Mouse (Mus musculus) intestine, embryonic 14.5 days (tissue): ENCODE results near the gene N4bp3. TPM values are rescaled to one million over a fixed set of nuclear protein-coding genes. Genes with fewer than 3 reads are reported as not detected.

Experiments used
- ATAC-seq: fragments of 200-750 bp; cut with Nextera tagmentation; replicated peaks from 2 replicates; pipeline ENCODE4 v1.8.0; 2017; ENCODE audit warnings: low read depth, moderate number of reproducible peaks, moderate TSS enrichment, moderate library complexity; ENCODE audit not compliant: low FRiP score, low TSS enrichment
- DNase-seq: peaks from one replicate; pipeline ENCODE4 v3.0.0-alpha.2; 2018; ENCODE audit warnings: low spot score
- H3K27ac ChIP-seq: fragments of 300-500 bp; sonication (generic); 2 replicates; pipeline ENCODE4 v1.5.1; 2014; ENCODE audit warnings: low read depth, mild to moderate bottlenecking, control low read depth
- H3K27me3 ChIP-seq: fragments of 300-500 bp; sonication (generic); replicated peaks from 2 replicates; pipeline ENCODE4 v1.6.1; 2014; ENCODE audit warnings: low read length, control low read depth; ENCODE audit not compliant: control insufficient read depth, insufficient read depth
- H3K36me3 ChIP-seq: fragments of 300-500 bp; sonication (generic); 2 replicates; pipeline ENCODE4 v1.6.1; 2014; ENCODE audit warnings: low read length, control low read depth; ENCODE audit not compliant: control insufficient read depth, insufficient read depth
- H3K4me1 ChIP-seq: fragments of 300-500 bp; sonication (generic); replicated peaks from 2 replicates; pipeline ENCODE4 v1.6.1; 2014; ENCODE audit warnings: low read length, control low read depth, mixed read lengths; ENCODE audit not compliant: control insufficient read depth, insufficient read depth
- H3K4me2 ChIP-seq: fragments of 300-500 bp; sonication (generic); 2 replicates; pipeline ENCODE4 v1.6.1; 2014; ENCODE audit warnings: low read length
- H3K4me3 ChIP-seq: fragments of 300-500 bp; sonication (generic); 2 replicates; pipeline ENCODE4 v1.5.1; 2014; ENCODE audit warnings: low read depth, low read length, control low read depth, mixed read lengths
- H3K9ac ChIP-seq: fragments of 300-500 bp; sonication (generic); 2 replicates; pipeline ENCODE4 v1.6.1; 2014; ENCODE audit warnings: mild to moderate bottlenecking, low read length
- H3K9me3 ChIP-seq: fragments of 300-500 bp; sonication (generic); 2 replicates; pipeline ENCODE4 v1.6.1; 2016; ENCODE audit warnings: low read length, control low read depth; ENCODE audit not compliant: control insufficient read depth
- WGBS: fragments of 180-500 bp; shearing (Covaris S2); extraction: QIAGEN DNeasy Blood & Tissue Kit; methylation state at CpG from one replicate; pipeline ENCODE4 v1.1.7; 2014; 5-methylcytosine and 5-hydroxymethylcytosine counted together
- polyA plus RNA-seq: library from polyadenylated mRNA; unstranded; fragments of >200 nt; fragmentation: Nextera tagmentation; extraction: Ambion mirVana; gene quantifications from 2 replicates; pipeline ENCODE4 v1.2.1, GENCODE M21; 2014

The N4bp3 gene
- polyA plus RNA-seq, 1 experiment from 2014 or later, result 17.3 TPM

DNA sequence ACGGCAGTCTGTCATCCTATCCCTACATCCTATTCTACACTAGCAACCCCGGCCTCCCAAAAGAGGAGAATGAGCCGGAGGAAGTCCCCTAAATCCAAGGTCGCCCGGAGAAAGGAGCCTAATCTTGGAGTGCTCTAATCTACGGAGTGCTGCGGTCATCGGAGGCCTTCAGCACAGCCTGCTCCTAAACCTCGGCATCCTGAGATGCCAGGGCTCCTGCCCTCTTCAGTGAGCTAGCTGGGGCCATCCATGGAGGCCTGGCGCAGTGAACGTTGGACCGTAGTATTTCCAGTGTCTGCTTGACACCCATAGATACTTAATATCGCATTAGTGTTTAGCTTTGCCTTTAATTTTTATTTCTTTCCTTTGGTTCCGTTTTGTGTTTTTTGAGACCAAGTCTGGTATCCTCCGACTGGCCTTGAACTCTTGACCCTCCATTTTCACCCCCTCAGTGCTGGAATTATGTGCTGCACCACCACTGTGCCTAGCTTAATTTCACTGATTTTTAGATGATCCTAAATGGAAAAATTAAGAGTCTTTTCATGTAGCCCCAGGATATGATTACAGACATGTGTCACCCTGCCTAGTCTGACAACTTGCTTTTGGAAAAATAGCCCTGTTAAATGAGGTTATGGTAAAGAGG lies 43.4 kb downstream of the N4bp3 start:
- H3K27me3 ChIP-seq, result no peaks in the 10 kb centered on the region

DNA sequence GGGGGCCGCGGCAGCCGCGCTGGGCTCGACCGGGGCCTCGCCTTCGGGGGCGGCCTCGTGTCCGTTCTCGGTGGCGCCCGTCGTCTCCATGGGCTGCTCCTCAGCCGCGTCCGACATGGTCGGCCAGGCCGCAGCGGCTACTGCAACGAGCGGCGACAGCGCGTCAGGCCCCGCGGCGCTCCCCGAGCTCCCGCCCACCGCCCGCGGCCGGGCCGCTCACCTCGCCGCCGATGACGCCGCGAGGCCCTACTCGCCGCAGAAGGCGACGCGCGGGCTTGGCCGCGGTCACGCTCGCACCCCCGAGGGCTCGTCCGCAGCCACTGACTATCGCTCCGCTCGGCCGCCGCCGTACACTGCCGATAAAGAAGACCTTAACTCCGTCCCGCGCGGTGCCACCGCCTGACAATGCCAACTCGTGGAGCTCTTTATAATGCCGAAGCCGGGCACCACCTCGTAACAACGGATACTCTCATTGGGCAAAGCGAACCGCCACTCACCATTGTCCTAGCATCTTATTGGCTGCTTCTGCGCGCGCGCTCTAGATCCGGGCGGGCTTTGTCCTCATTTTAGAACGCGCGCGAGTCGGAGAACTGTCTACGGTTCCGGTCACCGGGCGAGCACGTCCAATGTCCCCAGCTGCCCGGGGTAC lies 44.1 kb downstream of the N4bp3 start, which contains the start of gene Hnrnpab:
Gene Hnrnpab (minus strand): TSS at position 401 of the 649 bp plus-strand sequence.
- H3K9me3 ChIP-seq, result no peaks in the 10 kb centered on the region
- peak within 1 kb of the TSS; percentile 95 for H3K27ac ChIP-seq
- DNase-seq (peak; percentile 99), ATAC-seq (peak; percentile 90)
- H3K36me3 ChIP-seq, result peaks cover 38% of the 10 kb centered on the region
- H3K9ac ChIP-seq, result peak within 1 kb of the TSS; percentile 100
- under 1% methylated on average over 91 of the region's 91 CpGs for WGBS
- H3K27me3 ChIP-seq, result no peaks in the 10 kb centered on the region
- peaks cover 29% of the 10 kb centered on the region for H3K4me1 ChIP-seq
- H3K4me3 ChIP-seq, result peak within 1 kb of the TSS; percentile 85
- H3K4me2 ChIP-seq, result peak within 1 kb of the TSS; percentile 85

More for the DNA sequence above, 43.4 kb downstream of the N4bp3 start:
- peak; percentile 42 for ATAC-seq
- Histone ChIP-seq H3K9me3 (no peaks in the 10 kb centered on the region), H3K4me2 (peak overlapping the region; percentile 85), H3K27ac (peak overlapping the region; percentile 95), H3K4me3 (peak overlapping the region; percentile 85), H3K4me1 (peaks cover 29% of the 10 kb centered on the region), H3K9ac (peak overlapping the region; percentile 100), H3K36me3 (peaks cover 31% of the 10 kb centered on the region)
- DNase-seq, result no peak
- 7% methylated on average over 15 of the region's 15 CpGs for WGBS

DNA sequence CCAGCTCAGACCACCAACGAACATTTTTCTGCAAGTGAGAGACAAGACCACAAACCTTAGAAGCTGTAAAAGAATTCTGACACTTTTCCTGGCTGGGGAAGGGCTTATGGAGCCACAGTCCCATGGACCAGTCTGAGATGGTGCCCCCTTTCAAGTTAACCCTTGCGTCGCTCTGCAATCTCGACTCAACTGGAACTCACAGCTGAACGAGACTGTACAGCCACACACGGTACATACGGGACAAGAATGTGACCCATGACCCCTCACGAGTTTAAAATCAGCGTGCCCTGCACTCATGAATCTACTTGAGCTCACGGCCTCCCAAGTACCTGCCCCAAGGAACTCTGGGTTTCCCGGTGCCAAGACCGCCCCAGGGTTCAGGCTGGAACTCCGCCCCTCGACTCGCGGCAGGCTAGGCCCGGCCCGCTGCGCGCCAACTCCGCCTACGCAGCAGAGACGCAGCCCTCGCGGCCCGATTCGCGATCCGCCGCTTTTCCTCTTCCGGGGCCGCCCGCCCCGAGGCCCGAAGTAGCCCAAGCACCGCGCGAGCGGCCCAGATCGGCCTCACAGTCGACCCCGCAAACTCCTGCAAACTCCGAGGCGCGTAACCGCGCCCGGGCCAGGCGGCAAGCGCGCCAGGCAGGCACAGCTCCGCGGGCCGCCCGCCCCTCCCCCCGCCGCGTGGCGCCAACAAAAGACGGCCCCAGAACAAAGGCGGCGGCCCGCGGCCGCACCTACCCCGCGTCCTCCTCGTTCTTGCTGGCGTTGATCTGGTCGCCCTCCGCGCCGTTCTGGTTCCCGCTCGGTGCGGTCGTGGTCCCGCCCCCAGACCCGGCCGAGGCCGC lies 44.8 kb downstream of the N4bp3 start:
- DNase-seq (peak; percentile 86), ATAC-seq (peak; percentile 67)
- peak overlapping the region; percentile 95 for H3K27ac ChIP-seq
- peaks cover 29% of the 10 kb centered on the region for H3K4me1 ChIP-seq
- under 1% methylated on average over 80 of the region's 81 CpGs for WGBS
- H3K4me3 ChIP-seq, result peak overlapping the region; percentile 85
- peaks cover 45% of the 10 kb centered on the region for H3K36me3 ChIP-seq
- H3K9me3 ChIP-seq, result no peaks in the 10 kb centered on the region
- no peaks in the 10 kb centered on the region for H3K27me3 ChIP-seq
- peak overlapping the region; percentile 100 for H3K9ac ChIP-seq
- H3K4me2 ChIP-seq, result peak overlapping the region; percentile 78

GRCm38 (mm10) chr11:51602253-51602652 lies 48.4 kb downstream of the N4bp3 start:
- H3K9me3 ChIP-seq, result no peaks in the 10 kb centered on the region
- H3K27ac ChIP-seq, result no peak overlapping the region
- H3K27me3 ChIP-seq, result no peaks in the 10 kb centered on the region
- WGBS, result 92% methylated on average over 3 of the region's 3 CpGs
- H3K36me3 ChIP-seq, result peaks cover 81% of the 10 kb centered on the region
- DNase-seq (no peak), ATAC-seq (no peak)
- no peak overlapping the region for H3K9ac ChIP-seq
- no peak overlapping the region for H3K4me2 ChIP-seq
- H3K4me3 ChIP-seq, result no peak overlapping the region
- peaks cover 25% of the 10 kb centered on the region for H3K4me1 ChIP-seq

DNA sequence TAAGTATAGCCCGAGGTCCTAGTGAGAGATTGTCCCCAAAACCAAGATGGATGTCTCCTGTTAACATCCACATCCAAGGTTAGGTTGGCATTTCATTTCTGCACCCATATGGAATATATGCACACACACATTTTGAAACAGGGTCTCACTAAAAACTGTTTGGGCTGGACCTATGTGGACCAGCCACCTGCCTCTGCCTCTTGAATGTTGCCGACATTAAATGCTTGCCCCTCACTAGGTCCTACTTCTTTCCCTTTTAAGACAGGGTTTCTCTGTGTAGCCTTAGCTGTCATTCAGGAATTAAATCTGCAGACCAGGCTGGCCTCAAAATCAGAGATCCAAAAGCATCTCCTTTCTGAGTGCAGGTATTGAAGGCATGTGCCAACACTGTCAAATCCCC lies 53.1 kb downstream of the N4bp3 start:
- Histone ChIP-seq H3K27me3 (no peaks in the 10 kb centered on the region), H3K36me3 (peaks cover 98% of the 10 kb centered on the region), H3K4me2 (no peak overlapping the region), H3K4me1 (0 out of 2 replicates have a peak, but pooled peaks cover 2% of the 10 kb centered on the region), H3K4me3 (no peak overlapping the region), H3K9me3 (no peaks in the 10 kb centered on the region), H3K9ac (no peak overlapping the region), H3K27ac (no peak overlapping the region)
- no peak for ATAC-seq
- no peak for DNase-seq
- WGBS, result 73% methylated on average over 2 of the region's 2 CpGs

GRCm38 (mm10) chr11:51595459-51596083 lies 55.1 kb downstream of the N4bp3 start:
- ATAC-seq (no peak), DNase-seq (no peak)
- Histone ChIP-seq H3K4me1 (no peaks in the 10 kb centered on the region), H3K4me3 (no peak overlapping the region), H3K9ac (no peak overlapping the region), H3K27ac (no peak overlapping the region), H3K36me3 (peaks cover 98% of the 10 kb centered on the region), H3K4me2 (no peak overlapping the region), H3K9me3 (no peaks in the 10 kb centered on the region), H3K27me3 (no peaks in the 10 kb centered on the region)
- 90% methylated on average over 1 of the region's 1 CpGs for WGBS

DNA sequence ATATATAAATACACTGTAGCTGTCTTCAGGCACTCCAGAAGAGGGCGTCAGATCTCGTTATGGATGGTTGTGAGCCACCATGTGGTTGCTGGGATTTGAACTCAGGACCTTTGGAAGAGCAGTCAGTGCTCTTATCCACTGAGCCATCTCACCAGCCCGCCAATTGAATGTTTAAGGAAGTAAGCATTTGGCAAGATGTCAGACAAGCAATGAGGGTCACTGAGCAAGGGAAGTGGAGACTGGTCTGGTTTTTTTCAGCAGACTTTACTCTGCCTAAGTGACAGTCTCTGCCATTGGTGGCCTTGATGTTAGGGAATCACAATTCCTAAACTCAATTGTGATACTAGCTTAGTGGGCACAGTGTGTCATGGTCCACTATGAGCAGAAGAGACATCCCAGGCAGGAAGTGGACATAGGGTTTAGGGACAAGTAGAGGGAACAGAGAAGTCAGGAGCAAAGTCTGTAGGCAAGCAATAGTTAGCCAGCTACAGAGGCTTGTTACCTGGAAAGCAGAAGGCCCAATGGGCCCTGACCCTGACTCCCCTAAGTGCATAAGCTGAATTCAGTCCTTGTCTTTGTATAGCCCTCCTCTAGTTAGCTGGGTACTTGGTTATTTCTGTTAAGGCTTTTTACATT lies 55.8 kb downstream of the N4bp3 start:
- Histone ChIP-seq H3K27ac (no peak overlapping the region), H3K4me1 (no peaks in the 10 kb centered on the region), H3K36me3 (peaks cover 96% of the 10 kb centered on the region), H3K9me3 (no peaks in the 10 kb centered on the region), H3K4me3 (no peak overlapping the region), H3K4me2 (no peak overlapping the region), H3K27me3 (no peaks in the 10 kb centered on the region), H3K9ac (no peak overlapping the region)
- 58% methylated on average over 3 of the region's 3 CpGs for WGBS
- DNase-seq (no peak), ATAC-seq (no peak)

- H3K36me3 ChIP-seq, result peaks cover 92% of the 10 kb centered on the region
- no peak overlapping the region for H3K4me3 ChIP-seq
- ATAC-seq (no peak), DNase-seq (no peak)
- H3K27me3 ChIP-seq, result no peaks in the 10 kb centered on the region
- WGBS, result 88% methylated on average over 6 of the region's 6 CpGs
- no peaks in the 10 kb centered on the region for H3K4me1 ChIP-seq
- no peak overlapping the region for H3K27ac ChIP-seq
- H3K4me2 ChIP-seq, result no peak overlapping the region
- no peaks in the 10 kb centered on the region for H3K9me3 ChIP-seq
- H3K9ac ChIP-seq, result no peak overlapping the region
Observed at GRCm38 (mm10) chr11:51593849-51594248, 56.8 kb downstream of the N4bp3 start.
